Mouse (Mus musculus) testis, postnatal 14 days (tissue): ENCODE data around the gene Agpat1.

Source experiments
- DNase-seq: peaks from one replicate; pipeline ENCODE4 v3.0.0; 2021; ENCODE audit warnings: low spot score

Agpat1 gene

GRCm38 (mm10) chr17:34655160-34655559 lies 51.1 kb downstream of the Agpat1 start:
- DNase-seq = no peak

- DNase-seq = peak; percentile 79
Observed at GRCm38 (mm10) chr17:34655581-34655991, 51.5 kb downstream of the Agpat1 start.

GRCm38 (mm10) chr17:34656666-34657065 lies 52.6 kb downstream of the Agpat1 start:
- DNase-seq = no peak

GRCm38 (mm10) chr17:34657271-34657670 lies 53.2 kb downstream of the Agpat1 start:
- no peak for DNase-seq

GRCm38 (mm10) chr17:34658145-34658544 lies 54.1 kb downstream of the Agpat1 start:
- no peak for DNase-seq

- DNase-seq = no peak
Observed at GRCm38 (mm10) chr17:34658591-34658990, 54.5 kb downstream of the Agpat1 start.

GRCm38 (mm10) chr17:34659181-34659896 lies 55.3 kb downstream of the Agpat1 start:
- DNase-seq = no peak

- DNase-seq = no peak
Observed at GRCm38 (mm10) chr17:34659897-34660214, 55.8 kb downstream of the Agpat1 start.

- no peak for DNase-seq
Observed at GRCm38 (mm10) chr17:34660259-34660820, 56.3 kb downstream of the Agpat1 start.

GRCm38 (mm10) chr17:34661121-34661591 lies 57.1 kb downstream of the Agpat1 start:
- no peak for DNase-seq

- DNase-seq = no peak
Observed at GRCm38 (mm10) chr17:34662468-34662867, 58.4 kb downstream of the Agpat1 start.

GRCm38 (mm10) chr17:34662978-34663377 lies 58.9 kb downstream of the Agpat1 start:
- no peak for DNase-seq
